Mouse (Mus musculus): ENCODE results near the gene Tdp2. TPM values are rescaled to one million over a fixed set of nuclear protein-coding genes. Genes with fewer than 3 reads are reported as not detected.

Tdp2 gene
- 26.5 and 37.7 TPM in 2 replicates for polyA plus RNA-seq (2011; ENCODE audit: insufficient read depth, insufficient read length, low replicate concordance, missing spikeins)

DNA sequence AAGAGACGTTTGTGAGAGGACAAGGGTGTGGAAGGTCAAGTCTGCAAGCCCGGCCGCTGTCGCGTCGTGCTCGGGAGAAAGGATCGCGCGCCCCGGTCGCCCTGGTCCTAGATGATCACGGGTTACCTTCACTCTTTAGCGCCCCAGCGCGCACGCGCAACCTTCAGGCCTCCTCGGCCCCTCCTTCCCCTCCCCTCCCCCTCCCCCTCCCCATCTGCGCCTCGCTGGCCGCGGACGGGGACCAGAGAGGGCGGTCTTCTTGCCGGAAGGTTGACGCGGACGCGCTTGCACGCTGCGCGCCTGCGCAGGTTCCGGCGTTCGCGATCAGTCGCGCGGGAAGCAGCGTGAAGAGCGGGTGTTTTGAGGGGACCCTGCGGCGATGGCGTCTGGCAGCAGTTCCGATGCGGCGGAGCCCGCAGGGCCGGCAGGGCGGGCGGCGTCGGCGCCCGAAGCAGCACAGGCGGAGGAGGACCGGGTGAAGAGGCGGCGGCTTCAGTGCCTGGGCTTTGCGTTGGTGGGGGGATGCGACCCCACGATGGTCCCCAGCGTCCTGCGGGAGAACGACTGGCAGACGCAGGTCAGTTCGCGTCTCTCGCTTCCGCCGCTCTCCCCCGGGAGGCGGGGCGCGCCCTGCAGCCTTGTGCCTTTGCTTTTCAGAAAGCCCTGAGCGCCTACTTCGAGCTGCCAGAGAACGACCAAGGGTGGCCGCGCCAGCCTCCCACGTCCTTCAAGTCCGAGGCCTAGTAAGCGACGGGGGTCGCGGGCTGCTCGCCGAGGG, at the start of gene Tdp2, which contains the start of gene Acot13:
Gene Tdp2 (plus strand): TSS at position 327 of the 778 bp plus-strand sequence.
Gene Acot13 (minus strand): TSS at position 188 of the 778 bp plus-strand sequence.
- Histone ChIP-seq H3K27ac (ENCODE audit: control insufficient read depth, insufficient read depth, low read depth, low read length, poor library complexity) (peak within 1 kb of the TSS; percentile 96), H3K4me1 (ENCODE audit: control insufficient read depth, insufficient read depth, low read length) (no peaks in the 10 kb centered on the region), H3K4me3 (replicated peaks; ENCODE audit: control insufficient read depth, low read depth, low read length) (peak within 1 kb of the TSS; percentile 98)
- WGBS: under 1% methylated on average over 90 of the region's 90 CpGs
- peak; percentile 94 for TF ChIP-seq POLR2A (IDR thresholded peaks at IDR 0.05; ENCODE audit: borderline replicate concordance, control insufficient read depth, low read depth, low read length)
- TF ChIP-seq CTCF (IDR thresholded peaks at IDR 0.05; ENCODE audit: control insufficient read depth, insufficient read depth, low read length): peak; percentile 13; the same call in 1 of the 2 replicates

DNA sequence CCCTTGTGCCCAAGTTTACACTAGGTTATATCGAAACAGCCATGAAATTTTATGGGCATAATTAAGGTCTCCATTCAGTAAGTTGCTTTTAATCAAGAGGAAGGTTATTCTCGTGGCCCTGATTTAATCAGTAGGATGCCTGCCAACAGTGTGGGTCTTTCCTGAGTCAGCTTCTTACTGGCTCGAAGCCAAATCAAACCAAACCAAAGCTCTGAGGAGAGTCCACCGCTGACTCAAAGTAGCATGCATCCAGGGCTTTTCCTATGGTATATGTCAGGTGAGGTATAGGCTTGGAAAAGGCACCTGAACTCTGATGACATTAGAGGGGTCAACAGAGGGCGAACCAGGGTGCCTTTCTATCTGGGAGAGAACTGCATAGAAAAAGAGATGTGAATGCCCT, 49.6 kb upstream of the Tdp2 start:
- Histone ChIP-seq H3K4me1 (ENCODE audit: control insufficient read depth, insufficient read depth, low read length) (peaks cover 5% of the 10 kb centered on the region), H3K4me3 (replicated peaks; ENCODE audit: control insufficient read depth, low read depth, low read length) (no peak overlapping the region), H3K27ac (ENCODE audit: control insufficient read depth, insufficient read depth, low read depth, low read length, poor library complexity) (no peak overlapping the region)
- 30% methylated on average over 5 of the region's 5 CpGs for whole genome bisulfite sequencing
- no peak for TF ChIP-seq CTCF (IDR thresholded peaks at IDR 0.05; ENCODE audit: control insufficient read depth, insufficient read depth, low read length)
- TF ChIP-seq POLR2A (IDR thresholded peaks at IDR 0.05; ENCODE audit: borderline replicate concordance, control insufficient read depth, low read depth, low read length): no peak

DNA sequence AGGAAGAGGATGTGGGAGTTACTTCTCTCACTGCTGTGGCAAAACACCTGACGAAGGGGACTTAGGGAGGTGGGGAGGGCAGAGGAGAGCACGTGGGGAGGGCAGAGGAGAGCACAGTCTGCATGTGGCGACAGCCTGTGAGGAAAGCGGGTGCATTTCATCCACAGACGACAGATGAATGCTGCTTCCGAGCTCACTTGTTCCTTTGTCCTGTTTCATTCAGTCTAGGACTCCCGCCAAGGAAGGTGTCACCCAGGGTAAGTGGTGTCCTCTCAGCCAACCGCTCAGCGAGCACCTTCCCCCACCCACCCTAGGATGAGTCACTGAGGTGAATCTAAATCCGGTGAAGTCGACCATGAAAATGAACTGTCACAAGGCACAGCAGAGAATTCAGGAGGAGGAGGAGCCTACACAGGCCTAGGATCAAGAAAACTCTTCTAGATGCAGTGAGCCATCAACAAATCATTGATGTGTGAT, 45.4 kb upstream of the Tdp2 start:
- TF ChIP-seq POLR2A (IDR thresholded peaks at IDR 0.05; ENCODE audit: borderline replicate concordance, control insufficient read depth, low read depth, low read length) (no peak), CTCF (IDR thresholded peaks at IDR 0.05; ENCODE audit: control insufficient read depth, insufficient read depth, low read length) (no peak)
- H3K4me1 ChIP-seq (ENCODE audit: control insufficient read depth, insufficient read depth, low read length): peaks cover 5% of the 10 kb centered on the region
- peak overlapping the region; percentile 40 for H3K27ac ChIP-seq (ENCODE audit: control insufficient read depth, insufficient read depth, low read depth, low read length, poor library complexity)
- no peak overlapping the region for H3K4me3 ChIP-seq (replicated peaks; ENCODE audit: control insufficient read depth, low read depth, low read length)
- WGBS: 24% methylated on average over 11 of the region's 11 CpGs

DNA sequence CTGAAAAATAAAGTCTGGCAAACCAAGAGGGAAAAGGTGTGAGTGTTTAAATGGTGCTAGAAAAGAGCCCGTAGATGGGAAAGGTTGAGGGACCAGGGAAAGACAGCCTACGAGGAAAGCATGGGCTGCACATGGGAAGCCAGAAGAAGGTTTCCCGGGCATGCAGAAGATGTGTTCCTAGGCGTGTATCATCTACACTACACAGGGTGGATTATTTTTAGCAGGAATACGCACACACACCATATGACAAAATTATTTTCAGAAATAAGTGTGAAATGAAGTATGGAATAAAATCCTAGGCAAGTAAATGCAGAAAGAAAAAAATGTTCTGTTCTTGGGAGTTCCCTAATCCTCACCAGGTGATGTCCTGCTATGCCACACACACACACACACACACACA, 44.0 kb upstream of the Tdp2 start:
- Histone ChIP-seq H3K4me3 (replicated peaks; ENCODE audit: control insufficient read depth, low read depth, low read length) (no peak overlapping the region), H3K4me1 (ENCODE audit: control insufficient read depth, insufficient read depth, low read length) (peaks cover 5% of the 10 kb centered on the region), H3K27ac (ENCODE audit: control insufficient read depth, insufficient read depth, low read depth, low read length, poor library complexity) (no peak overlapping the region)
- WGBS: 91% methylated on average over 5 of the region's 5 CpGs
- TF ChIP-seq CTCF (IDR thresholded peaks at IDR 0.05; ENCODE audit: control insufficient read depth, insufficient read depth, low read length): no peak
- no peak for TF ChIP-seq POLR2A (IDR thresholded peaks at IDR 0.05; ENCODE audit: borderline replicate concordance, control insufficient read depth, low read depth, low read length)

DNA sequence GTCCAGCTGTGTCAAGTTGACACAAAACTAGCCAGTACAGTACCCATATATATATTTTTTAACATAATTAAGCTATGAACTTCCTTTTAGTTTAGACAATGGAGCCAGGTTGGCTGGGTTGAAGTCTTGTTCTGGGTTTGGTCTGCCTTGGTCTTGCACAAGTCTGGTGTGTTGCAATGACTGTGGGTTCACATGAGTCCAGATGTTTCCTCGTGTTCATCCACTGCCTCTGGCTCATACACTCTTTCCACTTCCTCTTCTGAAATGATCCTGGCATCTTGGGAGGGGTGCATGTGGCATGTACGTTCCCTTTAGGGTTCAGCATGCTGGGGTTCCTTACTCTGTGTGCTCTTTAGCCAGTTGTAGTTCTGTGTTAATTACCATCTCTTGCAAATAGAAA, 40.1 kb upstream of the Tdp2 start:
- Histone ChIP-seq H3K4me1 (ENCODE audit: control insufficient read depth, insufficient read depth, low read length) (peaks cover under 1% of the 10 kb centered on the region; the same call in 1 of the 2 replicates), H3K27ac (ENCODE audit: control insufficient read depth, insufficient read depth, low read depth, low read length, poor library complexity) (no peak overlapping the region), H3K4me3 (replicated peaks; ENCODE audit: control insufficient read depth, low read depth, low read length) (no peak overlapping the region)
- 6% methylated on average over 2 of the region's 2 CpGs for WGBS
- TF ChIP-seq POLR2A (IDR thresholded peaks at IDR 0.05; ENCODE audit: borderline replicate concordance, control insufficient read depth, low read depth, low read length) (no peak), CTCF (IDR thresholded peaks at IDR 0.05; ENCODE audit: control insufficient read depth, insufficient read depth, low read length) (no peak)

DNA sequence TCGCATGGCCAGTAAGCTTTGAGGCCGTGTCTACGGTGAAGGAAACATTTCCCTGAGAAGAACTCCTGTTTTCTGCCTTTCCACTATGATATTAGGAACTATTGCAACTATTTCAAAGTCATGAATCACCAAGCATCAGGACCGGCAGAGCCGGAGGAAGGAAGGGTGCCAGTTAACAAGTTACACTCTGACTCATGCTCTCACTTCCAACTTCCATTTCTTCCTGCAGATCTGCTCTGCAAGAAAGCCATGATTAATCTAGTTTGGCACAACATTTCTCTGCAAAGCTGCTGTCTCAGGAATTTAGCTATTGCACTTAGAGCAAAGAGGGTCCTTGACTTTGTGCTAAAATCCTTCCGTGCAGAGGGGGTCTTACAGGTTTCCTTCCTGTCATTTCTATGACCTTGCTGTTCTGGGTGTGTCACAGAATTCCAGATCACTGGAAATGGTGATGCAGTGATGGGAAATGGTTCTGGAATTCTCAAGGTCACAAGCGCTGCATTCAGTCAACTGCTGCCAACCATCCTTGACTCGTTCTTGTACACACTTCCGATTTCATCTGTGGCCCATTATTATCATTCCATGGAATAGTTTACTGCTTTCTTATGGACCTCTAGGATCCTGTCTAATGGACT, 39.0 kb upstream of the Tdp2 start:
- 62% methylated on average over 9 of the region's 9 CpGs for WGBS
- H3K27ac ChIP-seq (ENCODE audit: control insufficient read depth, insufficient read depth, low read depth, low read length, poor library complexity): peak overlapping the region; percentile 19; the same call in 1 of the 2 replicates

DNA sequence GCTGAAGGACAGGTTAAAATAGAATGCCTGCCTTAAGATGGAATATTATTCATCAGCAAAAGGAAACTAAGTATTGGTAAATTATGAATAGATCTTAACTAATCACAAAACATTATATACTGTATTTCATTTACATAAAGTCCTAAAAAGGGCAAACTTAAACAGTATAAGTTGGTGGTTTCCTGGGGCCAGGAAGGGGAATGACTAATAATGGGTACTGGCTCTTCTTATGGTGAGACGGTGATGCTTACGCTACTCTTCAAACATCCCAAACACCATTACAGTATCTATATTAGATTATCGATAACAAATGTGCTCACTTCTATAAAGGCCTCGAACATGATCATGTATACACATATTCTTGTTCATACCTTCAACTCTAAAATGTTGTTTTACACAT, 32.8 kb upstream of the Tdp2 start:
- TF ChIP-seq POLR2A (IDR thresholded peaks at IDR 0.05; ENCODE audit: borderline replicate concordance, control insufficient read depth, low read depth, low read length) (no peak), CTCF (IDR thresholded peaks at IDR 0.05; ENCODE audit: control insufficient read depth, insufficient read depth, low read length) (no peak)
- no peaks in the 10 kb centered on the region; the same call in 1 of the 2 replicates for H3K4me1 ChIP-seq (ENCODE audit: control insufficient read depth, insufficient read depth, low read length)
- 92% methylated on average over 4 of the region's 4 CpGs for WGBS

More for the DNA sequence above, 39.0 kb upstream of the Tdp2 start:
- H3K4me3 ChIP-seq (replicated peaks; ENCODE audit: control insufficient read depth, low read depth, low read length): no peak overlapping the region
- TF ChIP-seq CTCF (IDR thresholded peaks at IDR 0.05; ENCODE audit: control insufficient read depth, insufficient read depth, low read length): no peak
- TF ChIP-seq POLR2A (IDR thresholded peaks at IDR 0.05; ENCODE audit: borderline replicate concordance, control insufficient read depth, low read depth, low read length): no peak
- H3K4me1 ChIP-seq (ENCODE audit: control insufficient read depth, insufficient read depth, low read length): no peaks in the 10 kb centered on the region

DNA sequence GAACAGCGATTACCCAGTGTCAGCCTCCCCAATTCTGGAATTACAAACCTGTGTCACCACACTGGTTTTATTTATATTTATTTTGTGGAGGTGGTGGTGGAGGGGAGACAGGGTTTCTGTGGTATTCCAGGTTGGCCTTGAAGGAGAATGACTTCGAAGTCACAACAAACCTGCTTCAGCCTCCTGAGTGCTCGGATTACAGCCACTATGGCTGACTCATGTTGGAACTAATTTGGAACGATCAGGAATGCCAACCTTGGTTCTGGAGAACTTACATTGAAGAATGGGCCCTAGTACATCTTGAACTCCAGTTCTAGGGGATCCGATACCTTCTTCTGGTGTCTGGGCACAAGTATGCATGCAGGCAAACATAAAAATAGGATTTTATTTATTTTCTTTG, 32.1 kb upstream of the Tdp2 start:
- WGBS: 83% methylated on average over 5 of the region's 5 CpGs
- H3K4me1 ChIP-seq (ENCODE audit: control insufficient read depth, insufficient read depth, low read length): no peaks in the 10 kb centered on the region; the same call in 1 of the 2 replicates
- TF ChIP-seq CTCF (IDR thresholded peaks at IDR 0.05; ENCODE audit: control insufficient read depth, insufficient read depth, low read length) (no peak), POLR2A (IDR thresholded peaks at IDR 0.05; ENCODE audit: borderline replicate concordance, control insufficient read depth, low read depth, low read length) (no peak)
- no peak overlapping the region for H3K27ac ChIP-seq (ENCODE audit: control insufficient read depth, insufficient read depth, low read depth, low read length, poor library complexity)
- no peak overlapping the region for H3K4me3 ChIP-seq (replicated peaks; ENCODE audit: control insufficient read depth, low read depth, low read length)

More for the DNA sequence above, 32.8 kb upstream of the Tdp2 start:
- no peak overlapping the region for H3K4me3 ChIP-seq (replicated peaks; ENCODE audit: control insufficient read depth, low read depth, low read length)
- no peak overlapping the region for H3K27ac ChIP-seq (ENCODE audit: control insufficient read depth, insufficient read depth, low read depth, low read length, poor library complexity)
